Mouse (Mus musculus) liver, adult 2 months (tissue): ENCODE measurements around the gene Prph. TPM values are rescaled to one million over a fixed set of nuclear protein-coding genes. Genes with fewer than 3 reads are reported as not detected.
A peak's percentile ranks its signal among the peaks of the same experiment; 100 is the strongest.

ENCODE experiments used
- DNase-seq: peaks from one replicate; pipeline ENCODE4 v3.0.0-alpha.2; 2011; ENCODE audit warnings: low read depth, low spot score; ENCODE audit errors: extremely low read depth
- H3K27ac ChIP-seq: fragments of 200-500 bp; replicated peaks from 2 replicates; pipeline ENCODE4 v1.5.1; 2012; ENCODE audit warnings: low read depth, mild to moderate bottlenecking, control low read depth, inconsistent platforms, low read length; ENCODE audit not compliant: insufficient read depth
- H3K27me3 ChIP-seq: fragments of 200-500 bp; 2 replicates; pipeline ENCODE4 v1.6.1; 2012; ENCODE audit warnings: mild to moderate bottlenecking, moderate library complexity, low read length, inconsistent platforms; ENCODE audit not compliant: control insufficient read depth, insufficient read depth
- H3K36me3 ChIP-seq: fragments of 200-500 bp; 2 replicates; pipeline ENCODE4 v1.6.1; 2012; ENCODE audit warnings: low read length, inconsistent platforms; ENCODE audit not compliant: control insufficient read depth, insufficient read depth
- H3K4me1 ChIP-seq: fragments of 200-500 bp; 2 replicates; pipeline ENCODE4 v1.6.1; 2011; ENCODE audit warnings: low read length; ENCODE audit not compliant: control insufficient read depth, insufficient read depth
- H3K4me3 ChIP-seq: fragments of 200-500 bp; 2 replicates; pipeline ENCODE4 v1.5.1; 2011; ENCODE audit warnings: low read depth, mild to moderate bottlenecking, control low read depth, low read length, moderate library complexity; ENCODE audit not compliant: insufficient read depth
- H3K79me2 ChIP-seq: fragments of 200-500 bp; 2 replicates; pipeline ENCODE4 v1.6.1; 2012; ENCODE audit warnings: inconsistent platforms, mild to moderate bottlenecking, low read length, moderate library complexity; ENCODE audit not compliant: control insufficient read depth, insufficient read depth
- H3K9ac ChIP-seq: fragments of 200-500 bp; 2 replicates; pipeline ENCODE4 v1.6.1; 2012; ENCODE audit warnings: low read depth, mild to moderate bottlenecking, control low read depth, inconsistent platforms, low read length
- CTCF ChIP-seq: fragments of 200-500 bp; IDR thresholded peaks from 2 replicates; pipeline ENCODE4 v1.5.1; 2011; ENCODE audit warnings: low read depth, low read length, control low read depth
- POLR2A ChIP-seq: fragments of 200-500 bp; IDR thresholded peaks from 2 replicates; pipeline ENCODE4 v1.6.1; 2011; ENCODE audit warnings: low read length, control low read depth; ENCODE audit not compliant: insufficient read depth; ENCODE audit errors: extremely low read depth
- WGBS: fragments of 180-500 bp; shearing (Covaris S2); methylation state at CpG from one replicate; pipeline ENCODE4 v1.1.7; 2018; 5-methylcytosine and 5-hydroxymethylcytosine counted together
- polyA plus RNA-seq: library from polyadenylated mRNA; depleted of rRNA; stranded (reverse); fragments of >200 nt; gene quantifications from 2 replicates; pipeline ENCODE4 v1.2.3, GENCODE M21; 2012
- total RNA-seq: library from RNA; depleted of rRNA; stranded (reverse); fragments of >200 nt; gene quantifications from 2 replicates; pipeline ENCODE4 v1.2.3, GENCODE M21; 2014

Gene Prph
- total and polyA plus RNA-seq, 2 experiments = 0.09 TPM

- peak overlapping the region; percentile 34 for H3K9ac ChIP-seq
- TF ChIP-seq POLR2A (no peak), CTCF (peak; percentile 63)
- no peak overlapping the region for H3K27ac ChIP-seq
- H3K79me2 ChIP-seq = no peaks in the 10 kb centered on the region
- DNase-seq = no peak
- WGBS = 16% methylated on average over 56 of the region's 56 CpGs
- peaks cover 18% of the 10 kb centered on the region for H3K4me1 ChIP-seq
- H3K36me3 ChIP-seq = no peaks in the 10 kb centered on the region
- peak overlapping the region; percentile 54 for H3K4me3 ChIP-seq
- H3K27me3 ChIP-seq = no peaks in the 10 kb centered on the region
Measured at GRCm38 (mm10) chr15:99093291-99094258, 38.6 kb downstream of the Prph start.

- H3K27ac ChIP-seq = no peak overlapping the region
- H3K36me3 ChIP-seq = no peaks in the 10 kb centered on the region
- H3K9ac ChIP-seq = no peak overlapping the region
- no peaks in the 10 kb centered on the region for H3K79me2 ChIP-seq
- no peaks in the 10 kb centered on the region for H3K27me3 ChIP-seq
- H3K4me3 ChIP-seq = no peak overlapping the region
- 30% methylated on average over 27 of the region's 27 CpGs for WGBS
- DNase-seq = no peak
- no peak for TF ChIP-seq CTCF
- TF ChIP-seq POLR2A = no peak
- H3K4me1 ChIP-seq = peaks cover 22% of the 10 kb centered on the region
Measured at GRCm38 (mm10) chr15:99094631-99095270, 39.8 kb downstream of the Prph start.

GRCm38 (mm10) chr15:99095356-99095755, 40.4 kb downstream of the Prph start:
- H3K4me3 ChIP-seq = no peak overlapping the region
- TF ChIP-seq CTCF = no peak
- no peak for TF ChIP-seq POLR2A
- no peaks in the 10 kb centered on the region for H3K36me3 ChIP-seq
- H3K4me1 ChIP-seq = peaks cover 22% of the 10 kb centered on the region
- H3K9ac ChIP-seq = no peak overlapping the region
- H3K79me2 ChIP-seq = no peaks in the 10 kb centered on the region
- 58% methylated on average over 6 of the region's 6 CpGs for WGBS
- H3K27ac ChIP-seq = no peak overlapping the region
- no peak for DNase-seq
- no peaks in the 10 kb centered on the region for H3K27me3 ChIP-seq

GRCm38 (mm10) chr15:99096061-99096793, 41.3 kb downstream of the Prph start:
- WGBS = 12% methylated on average over 24 of the region's 24 CpGs
- TF ChIP-seq POLR2A (peak; percentile 41; the same call in 1 of the 2 replicates), CTCF (no peak)
- DNase-seq = peak; percentile 89
- H3K4me1 ChIP-seq = peaks cover 25% of the 10 kb centered on the region
- H3K79me2 ChIP-seq = peaks cover 2% of the 10 kb centered on the region; the same call in 1 of the 2 replicates
- H3K4me3 ChIP-seq = peak overlapping the region; percentile 67
- H3K9ac ChIP-seq = peak overlapping the region; percentile 94
- peaks cover 4% of the 10 kb centered on the region; the same call in 1 of the 2 replicates for H3K36me3 ChIP-seq
- no peaks in the 10 kb centered on the region for H3K27me3 ChIP-seq
- H3K27ac ChIP-seq = peak overlapping the region; percentile 93

- Histone ChIP-seq H3K9ac (peak overlapping the region; percentile 94), H3K36me3 (peaks cover 9% of the 10 kb centered on the region; the same call in 1 of the 2 replicates), H3K4me1 (peaks cover 27% of the 10 kb centered on the region), H3K4me3 (peak overlapping the region; percentile 67), H3K79me2 (peaks cover 7% of the 10 kb centered on the region; the same call in 1 of the 2 replicates), H3K27me3 (no peaks in the 10 kb centered on the region), H3K27ac (peak overlapping the region; percentile 93)
- DNase-seq = peak; percentile 55
- under 1% methylated on average over 58 of the region's 58 CpGs for WGBS
- no peak for TF ChIP-seq POLR2A
- TF ChIP-seq CTCF = no peak
Measured at GRCm38 (mm10) chr15:99096831-99097500, 42.0 kb downstream of the Prph start.
